Mouse (Mus musculus): Measurements from ENCODE around the gene Cyb5r1.

GRCm38 (mm10) chr1:134450986-134451385 is 45.6 kb downstream of the Cyb5r1 start:
- TF ChIP-seq CTCF (IDR thresholded peaks at IDR 0.05; ENCODE audit: control insufficient read depth, insufficient read depth, low read length), result peak; percentile 46
- no peak for TF ChIP-seq POLR2A (IDR thresholded peaks at IDR 0.05; ENCODE audit: borderline replicate concordance, control insufficient read depth, low read depth, low read length)
